Mouse (Mus musculus) thymus, postnatal 25 days (tissue): ENCODE results near the gene Tnfrsf4.

Experiments used
- DNase-seq: peaks from one replicate; pipeline ENCODE4 v3.0.0; 2022

Tnfrsf4 gene

GRCm38 (mm10) chr4:156030651-156031118 lies 17.0 kb downstream of the Tnfrsf4 start:
- no peak for DNase-seq

GRCm38 (mm10) chr4:156031255-156031592 lies 17.6 kb downstream of the Tnfrsf4 start:
- no peak for DNase-seq

GRCm38 (mm10) chr4:156031593-156032391 lies 18.1 kb downstream of the Tnfrsf4 start:
- peak; percentile 66 for DNase-seq

- DNase-seq: peak; percentile 54
Observed at GRCm38 (mm10) chr4:156032856-156033255, 19.2 kb downstream of the Tnfrsf4 start.

- peak; percentile 75 for DNase-seq
Observed at GRCm38 (mm10) chr4:156033476-156034119, 20.0 kb downstream of the Tnfrsf4 start.

GRCm38 (mm10) chr4:156034301-156034700 lies 20.7 kb downstream of the Tnfrsf4 start:
- no peak for DNase-seq

- no peak for DNase-seq
Observed at GRCm38 (mm10) chr4:156034901-156035300, 21.3 kb downstream of the Tnfrsf4 start.

GRCm38 (mm10) chr4:156044754-156045153 lies 31.1 kb downstream of the Tnfrsf4 start:
- DNase-seq: no peak

- no peak for DNase-seq
Observed at GRCm38 (mm10) chr4:156049779-156050178, 36.1 kb downstream of the Tnfrsf4 start.

GRCm38 (mm10) chr4:156050391-156050980 lies 36.8 kb downstream of the Tnfrsf4 start:
- no peak for DNase-seq

- DNase-seq: no peak
Observed at GRCm38 (mm10) chr4:156053113-156053512, 39.5 kb downstream of the Tnfrsf4 start.

- DNase-seq: no peak
Observed at GRCm38 (mm10) chr4:156054130-156054529, 40.5 kb downstream of the Tnfrsf4 start.

GRCm38 (mm10) chr4:156054606-156055005 lies 41.0 kb downstream of the Tnfrsf4 start:
- DNase-seq: no peak

- DNase-seq: no peak
Observed at GRCm38 (mm10) chr4:156055173-156055572, 41.5 kb downstream of the Tnfrsf4 start.

- no peak for DNase-seq
Observed at GRCm38 (mm10) chr4:156057702-156058101, 44.1 kb downstream of the Tnfrsf4 start.

- DNase-seq: no peak
Observed at GRCm38 (mm10) chr4:156058826-156059225, 45.2 kb downstream of the Tnfrsf4 start.

- no peak for DNase-seq
Observed at GRCm38 (mm10) chr4:156059261-156059660, 45.6 kb downstream of the Tnfrsf4 start, which contains the start of gene Ttll10. Gene Ttll10 (minus strand): TSS chr4:156059414.

GRCm38 (mm10) chr4:156059713-156060112 lies 46.1 kb downstream of the Tnfrsf4 start:
- DNase-seq: no peak

- no peak for DNase-seq
Observed at GRCm38 (mm10) chr4:156063861-156064509, 50.3 kb downstream of the Tnfrsf4 start.

- no peak for DNase-seq
Observed at GRCm38 (mm10) chr4:156064510-156064897, 50.9 kb downstream of the Tnfrsf4 start.

- no peak for DNase-seq
Observed at GRCm38 (mm10) chr4:156065156-156065894, 51.7 kb downstream of the Tnfrsf4 start.
